Mouse (Mus musculus) lung, embryonic 14.5 days (tissue): ENCODE results near the gene Prkce. TPM values are rescaled to one million over a fixed set of nuclear protein-coding genes. Genes with fewer than 3 reads are reported as not detected.

ENCODE experiments used
- ATAC-seq: fragments of 200-750 bp; cut with Nextera tagmentation; 2 replicates; pipeline ENCODE4 v1.8.0; 2017; ENCODE audit warnings: mild to moderate bottlenecking, moderate TSS enrichment, moderate library complexity; ENCODE audit not compliant: insufficient read depth
- DNase-seq: peaks from one replicate; pipeline ENCODE4 v3.0.0-alpha.2; 2015
- H3K27ac ChIP-seq: fragments of 300-500 bp; sonication (generic); 2 replicates; pipeline ENCODE4 v1.5.1; 2014; ENCODE audit warnings: low read depth, mild to moderate bottlenecking, moderate library complexity
- H3K27me3 ChIP-seq: fragments of 300-500 bp; sonication (generic); 2 replicates; pipeline ENCODE4 v1.6.1; 2014; ENCODE audit warnings: low read length, control low read depth; ENCODE audit not compliant: insufficient read depth
- H3K36me3 ChIP-seq: fragments of 300-500 bp; sonication (generic); 2 replicates; pipeline ENCODE4 v1.6.1; 2014; ENCODE audit warnings: control low read depth; ENCODE audit not compliant: insufficient read depth
- H3K4me1 ChIP-seq: fragments of 300-500 bp; sonication (generic); 2 replicates; pipeline ENCODE4 v1.6.1; 2014; ENCODE audit warnings: antibody characterized with exemption, control low read depth; ENCODE audit not compliant: insufficient read depth
- H3K4me2 ChIP-seq: fragments of 300-500 bp; sonication (generic); 2 replicates; pipeline ENCODE4 v1.6.1; 2014; ENCODE audit warnings: mild to moderate bottlenecking
- H3K4me3 ChIP-seq: fragments of 300-500 bp; sonication (generic); 2 replicates; pipeline ENCODE4 v1.5.1; 2014; ENCODE audit warnings: low read depth, low read length
- H3K9ac ChIP-seq: fragments of 300-500 bp; sonication (generic); 2 replicates; pipeline ENCODE4 v1.6.1; 2014
- H3K9me3 ChIP-seq: fragments of 300-500 bp; sonication (generic); 2 replicates; pipeline ENCODE4 v1.6.1; 2016; ENCODE audit warnings: low read depth, low read length, control low read depth
- CTCF ChIP-seq: IDR thresholded peaks from 2 replicates; pipeline ENCODE4 v1.5.1; 2016; ENCODE audit warnings: antibody characterized with exemption, low read depth
- WGBS: fragments of 180-500 bp; shearing (Covaris S2); extraction: QIAGEN DNeasy Blood & Tissue Kit; methylation state at CpG from one replicate; pipeline ENCODE4 v1.1.7; 2014; 5-methylcytosine and 5-hydroxymethylcytosine counted together
- polyA plus RNA-seq: library from polyadenylated mRNA; unstranded; fragments of >200 nt; fragmentation: Nextera tagmentation; extraction: Ambion mirVana; gene quantifications from 2 replicates; pipeline ENCODE4 v1.2.1, GENCODE M21; 2014

Prkce gene
- polyA plus RNA-seq, 1 experiment from 2014 or later, result 10.1 TPM

DNA sequence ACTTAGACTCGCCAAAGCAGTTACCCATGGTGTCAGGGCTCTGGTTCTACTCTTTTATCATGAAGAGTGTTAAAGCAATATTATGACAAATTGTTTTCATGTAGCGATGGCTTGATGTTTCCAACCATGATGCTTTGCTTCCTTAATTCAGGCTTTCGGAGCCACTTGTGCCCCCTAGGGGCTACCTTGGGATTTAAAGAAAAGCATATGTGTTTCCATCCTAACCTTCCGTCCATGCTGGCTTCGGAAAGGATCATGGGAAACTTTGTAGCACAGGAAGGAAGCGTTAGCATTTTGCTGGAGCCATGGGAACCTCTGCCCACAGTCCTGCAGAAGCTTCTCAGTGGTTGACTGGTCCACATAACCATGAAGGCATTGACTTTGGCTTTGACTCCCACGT is 351.0 kb downstream of the Prkce start:
- H3K4me1 ChIP-seq, result peaks cover 9% of the 10 kb centered on the region; the same call in 1 of the 2 replicates
- no peak overlapping the region for H3K9ac ChIP-seq
- TF ChIP-seq CTCF, result peak; percentile 16; the same call in 1 of the 2 replicates
- H3K4me2 ChIP-seq, result no peak overlapping the region
- H3K4me3 ChIP-seq, result no peak overlapping the region
- no peaks in the 10 kb centered on the region for H3K36me3 ChIP-seq
- H3K27me3 ChIP-seq, result no peaks in the 10 kb centered on the region
- no peak for DNase-seq
- no peak overlapping the region for H3K27ac ChIP-seq
- 84% methylated on average over 7 of the region's 7 CpGs for WGBS
- no peaks in the 10 kb centered on the region for H3K9me3 ChIP-seq
- ATAC-seq, result no peak

- H3K9me3 ChIP-seq, result no peaks in the 10 kb centered on the region
- ATAC-seq, result no peak
- no peak overlapping the region for H3K27ac ChIP-seq
- H3K4me1 ChIP-seq, result no peaks in the 10 kb centered on the region
- no peak overlapping the region for H3K4me2 ChIP-seq
- H3K4me3 ChIP-seq, result no peak overlapping the region
- 86% methylated on average over 11 of the region's 11 CpGs for WGBS
- no peak for TF ChIP-seq CTCF
- H3K36me3 ChIP-seq, result no peaks in the 10 kb centered on the region
- H3K9ac ChIP-seq, result no peak overlapping the region
- no peaks in the 10 kb centered on the region for H3K27me3 ChIP-seq
- no peak for DNase-seq
These were observed 353.7 kb downstream of the Prkce start for GRCm38 (mm10) chr17:86521252-86521651.

GRCm38 (mm10) chr17:86522649-86523048 is 355.1 kb downstream of the Prkce start:
- Histone ChIP-seq H3K27me3 (no peaks in the 10 kb centered on the region), H3K4me1 (no peaks in the 10 kb centered on the region), H3K4me2 (no peak overlapping the region), H3K36me3 (no peaks in the 10 kb centered on the region), H3K4me3 (no peak overlapping the region), H3K27ac (no peak overlapping the region), H3K9ac (no peak overlapping the region), H3K9me3 (no peaks in the 10 kb centered on the region)
- no peak for TF ChIP-seq CTCF
- ATAC-seq, result no peak
- WGBS, result 73% methylated on average over 5 of the region's 5 CpGs
- DNase-seq, result no peak

GRCm38 (mm10) chr17:86523374-86523773 is 355.8 kb downstream of the Prkce start:
- Histone ChIP-seq H3K27me3 (no peaks in the 10 kb centered on the region), H3K9me3 (no peaks in the 10 kb centered on the region), H3K4me2 (no peak overlapping the region), H3K4me1 (no peaks in the 10 kb centered on the region), H3K9ac (no peak overlapping the region), H3K4me3 (no peak overlapping the region), H3K27ac (no peak overlapping the region), H3K36me3 (no peaks in the 10 kb centered on the region)
- no peak for DNase-seq
- ATAC-seq, result no peak
- TF ChIP-seq CTCF, result no peak
- 46% methylated on average over 3 of the region's 3 CpGs for WGBS

GRCm38 (mm10) chr17:86523843-86524242 is 356.3 kb downstream of the Prkce start:
- TF ChIP-seq CTCF, result no peak
- Histone ChIP-seq H3K36me3 (no peaks in the 10 kb centered on the region), H3K27ac (no peak overlapping the region), H3K9me3 (no peaks in the 10 kb centered on the region), H3K4me2 (no peak overlapping the region), H3K4me3 (no peak overlapping the region), H3K9ac (no peak overlapping the region), H3K27me3 (no peaks in the 10 kb centered on the region), H3K4me1 (no peaks in the 10 kb centered on the region)
- WGBS, result 81% methylated on average over 10 of the region's 10 CpGs
- DNase-seq (no peak), ATAC-seq (no peak)

- no peak overlapping the region for H3K4me3 ChIP-seq
- no peak overlapping the region for H3K4me2 ChIP-seq
- no peak for TF ChIP-seq CTCF
- ATAC-seq (no peak), DNase-seq (no peak)
- H3K9ac ChIP-seq, result no peak overlapping the region
- no peaks in the 10 kb centered on the region for H3K4me1 ChIP-seq
- H3K9me3 ChIP-seq, result no peaks in the 10 kb centered on the region
- WGBS, result 90% methylated on average over 2 of the region's 2 CpGs
- no peaks in the 10 kb centered on the region for H3K36me3 ChIP-seq
- no peak overlapping the region for H3K27ac ChIP-seq
- no peaks in the 10 kb centered on the region for H3K27me3 ChIP-seq
These were observed 357.5 kb downstream of the Prkce start for GRCm38 (mm10) chr17:86525075-86525474.

GRCm38 (mm10) chr17:86526016-86526415 is 358.4 kb downstream of the Prkce start:
- no peaks in the 10 kb centered on the region for H3K36me3 ChIP-seq
- H3K27me3 ChIP-seq, result no peaks in the 10 kb centered on the region
- DNase-seq, result no peak
- H3K4me1 ChIP-seq, result no peaks in the 10 kb centered on the region
- WGBS, result 65% methylated on average over 7 of the region's 7 CpGs
- TF ChIP-seq CTCF, result no peak
- H3K4me2 ChIP-seq, result no peak overlapping the region
- H3K27ac ChIP-seq, result no peak overlapping the region
- no peaks in the 10 kb centered on the region for H3K9me3 ChIP-seq
- ATAC-seq, result no peak
- H3K4me3 ChIP-seq, result no peak overlapping the region
- H3K9ac ChIP-seq, result no peak overlapping the region

GRCm38 (mm10) chr17:86527298-86527697 is 359.7 kb downstream of the Prkce start:
- WGBS, result 88% methylated on average over 5 of the region's 5 CpGs
- H3K27ac ChIP-seq, result no peak overlapping the region
- no peak overlapping the region for H3K4me2 ChIP-seq
- H3K36me3 ChIP-seq, result no peaks in the 10 kb centered on the region
- H3K4me1 ChIP-seq, result no peaks in the 10 kb centered on the region
- H3K4me3 ChIP-seq, result no peak overlapping the region
- DNase-seq (no peak), ATAC-seq (no peak)
- no peaks in the 10 kb centered on the region for H3K27me3 ChIP-seq
- no peaks in the 10 kb centered on the region for H3K9me3 ChIP-seq
- TF ChIP-seq CTCF, result no peak
- no peak overlapping the region for H3K9ac ChIP-seq
